Mouse (Mus musculus): Measurements from ENCODE around the gene Inf2.

DNA sequence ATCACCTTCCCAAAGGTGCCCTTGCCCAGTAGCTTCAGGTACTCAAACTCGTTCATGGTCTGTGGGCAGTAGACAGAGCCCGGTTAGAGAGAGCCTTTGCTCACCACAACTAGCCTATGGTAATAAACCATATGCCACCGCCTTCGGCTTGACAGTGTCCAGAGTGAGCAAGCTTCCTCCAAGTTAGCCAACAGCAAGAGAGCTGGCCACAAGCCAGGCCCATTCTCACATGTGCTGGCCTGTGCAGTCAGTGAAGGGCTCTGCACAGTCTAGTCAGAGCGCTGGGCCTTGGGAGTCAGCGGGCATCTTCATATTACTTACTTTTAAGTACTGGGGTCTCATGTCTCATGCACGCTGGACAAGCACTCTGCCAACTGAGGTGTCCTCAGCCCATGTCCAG lies 70.0 kb downstream of the Inf2 start:
- TF ChIP-seq GATA1 (IDR thresholded peaks at IDR 0.05; ENCODE audit: borderline replicate concordance, low read length) (no peak), FLI1 (IDR thresholded peaks at IDR 0.05; ENCODE audit: low read length) (no peak)

All from megakaryocyte, embryonic 14.5 days (primary cell).